Mouse (Mus musculus): ENCODE measurements around the gene Clcn6.

DNA sequence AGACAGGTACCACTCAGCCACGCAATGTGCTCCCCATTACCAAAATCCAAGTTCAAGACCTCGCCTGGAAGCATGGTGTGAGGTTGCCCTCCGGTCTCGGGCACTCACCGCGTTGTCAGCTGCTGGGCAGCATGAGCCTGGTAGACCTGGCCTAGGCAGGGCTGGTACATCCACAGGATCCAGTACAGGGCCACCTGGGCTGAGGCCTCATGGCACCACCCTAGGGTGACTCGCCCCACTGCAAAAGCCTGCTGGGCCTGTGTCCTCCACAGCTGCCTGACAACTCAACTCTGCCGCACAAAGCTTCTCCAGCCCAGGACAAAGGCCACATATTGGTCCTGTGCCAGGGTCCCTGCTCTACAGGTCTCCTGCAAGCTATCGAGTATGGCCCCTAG is 22.5 kb upstream of the Clcn6 start:
- no peak for TF ChIP-seq CTCF (IDR thresholded peaks at IDR 0.05; ENCODE audit: insufficient read depth, low read depth, low read length)
- no peak for TF ChIP-seq POLR2A (IDR thresholded peaks at IDR 0.05; ENCODE audit: insufficient read depth, low read depth, low read length)
